Mouse (Mus musculus) thymus, postnatal 10 days (tissue): ENCODE data around the gene Pigw.
A peak's percentile ranks its signal among the peaks of the same experiment; 100 is the strongest.
"Not testable (repeated sequence)": the region's sequence is repeated elsewhere in the genome, so short reads cannot be mapped to it uniquely, and the experiment has no call there.

Experiments used
- DNase-seq, 2 experiments: peaks; one replicate each; pipeline ENCODE4 v3.0.0; 2021; ENCODE audit warnings: low spot score in 2 of 2

Pigw gene

GRCm38 (mm10) chr11:84879007-84879771 is 896 bp downstream of the Pigw start:
- no peak for DNase-seq

GRCm38 (mm10) chr11:84876020-84876419 is 4.1 kb downstream of the Pigw start:
- DNase-seq, result not testable (repeated sequence)

- no peak for DNase-seq
Observed at GRCm38 (mm10) chr11:84873042-84873833, 6.8 kb downstream of the Pigw start.

GRCm38 (mm10) chr11:84871548-84872069 is 8.5 kb downstream of the Pigw start:
- DNase-seq, result no peak

GRCm38 (mm10) chr11:84871046-84871445 is 9.0 kb downstream of the Pigw start:
- peak in 1 of 2 experiments; percentile 36 for DNase-seq

GRCm38 (mm10) chr11:84870337-84871043 is 9.6 kb downstream of the Pigw start, which contains the start of gene Ggnbp2:
Gene Ggnbp2 (minus strand): TSS chr11:84870817.
- DNase-seq, result peak; percentile 93 to 94

- peak; percentile 93 to 97 for DNase-seq
Observed at GRCm38 (mm10) chr11:84869537-84870232, 10.4 kb downstream of the Pigw start.

GRCm38 (mm10) chr11:84868786-84869259 is 11.3 kb downstream of the Pigw start:
- DNase-seq, result peak in 1 of 2 experiments; percentile 9

GRCm38 (mm10) chr11:84867586-84867985 is 12.5 kb downstream of the Pigw start:
- DNase-seq, result no peak

- no peak for DNase-seq
Observed at GRCm38 (mm10) chr11:84865268-84865667, 14.8 kb downstream of the Pigw start.

GRCm38 (mm10) chr11:84855285-84855684 is 24.8 kb downstream of the Pigw start:
- no peak for DNase-seq

GRCm38 (mm10) chr11:84847475-84848090 is 32.5 kb downstream of the Pigw start:
- DNase-seq, result no peak

GRCm38 (mm10) chr11:84846741-84847474 is 33.2 kb downstream of the Pigw start:
- no peak for DNase-seq

- DNase-seq, result no peak
Observed at GRCm38 (mm10) chr11:84839330-84839729, 40.8 kb downstream of the Pigw start.

GRCm38 (mm10) chr11:84829495-84829894 is 50.6 kb downstream of the Pigw start:
- DNase-seq, result not testable (repeated sequence)

GRCm38 (mm10) chr11:84828516-84829399 is 51.3 kb downstream of the Pigw start, which contains the start of gene Dhrs11:
Gene Dhrs11 (minus strand): TSS chr11:84828994.
- peak; percentile 68 to 69 for DNase-seq

- DNase-seq, result no peak
Observed at GRCm38 (mm10) chr11:84827901-84828503, 52.1 kb downstream of the Pigw start.

- DNase-seq, result no peak
Observed at GRCm38 (mm10) chr11:84827492-84827891, 52.6 kb downstream of the Pigw start.
